Mouse (Mus musculus): ENCODE measurements at regions not wholly inside any gene's neighbourhood (a gene's known extent, or its start where the extent isn't known, plus 50 kb on each side); places are given as distances from the start of the nearest gene placed in this dataset.
A peak's percentile ranks its signal among the peaks of the same experiment; 100 is the strongest.

DNA sequence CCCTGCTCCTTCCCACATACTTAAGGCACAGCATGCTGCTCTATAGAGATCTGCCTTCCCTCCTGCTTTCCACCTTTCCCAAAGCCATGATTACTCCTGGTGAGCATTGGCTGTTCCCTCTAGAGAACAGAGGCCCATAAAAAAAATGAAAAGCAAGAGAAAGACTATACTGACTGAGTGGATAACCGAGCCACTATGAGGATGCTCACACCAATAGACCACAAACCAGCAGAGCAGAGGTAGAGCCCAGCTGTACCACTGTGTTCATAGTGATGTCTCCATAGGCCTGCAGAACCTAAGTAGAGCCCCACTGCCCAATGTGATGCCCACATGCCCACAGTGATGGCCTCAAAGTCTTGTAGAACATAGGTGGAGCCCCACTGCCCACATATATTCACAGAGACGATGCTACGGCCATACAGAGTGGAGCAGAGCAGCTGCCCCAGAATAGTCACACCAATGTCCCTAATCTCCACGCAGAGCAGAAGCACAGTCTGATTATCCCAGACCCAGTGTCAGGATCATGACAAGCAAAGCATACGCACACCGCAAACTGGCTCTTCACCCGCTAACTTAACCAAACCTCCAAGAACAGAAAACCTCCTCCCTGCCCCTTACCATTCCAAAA lies 174.8 kb upstream of the Nr4a3 start:
- no peak for DNase-seq (ENCODE audit: low spot score)

DNA sequence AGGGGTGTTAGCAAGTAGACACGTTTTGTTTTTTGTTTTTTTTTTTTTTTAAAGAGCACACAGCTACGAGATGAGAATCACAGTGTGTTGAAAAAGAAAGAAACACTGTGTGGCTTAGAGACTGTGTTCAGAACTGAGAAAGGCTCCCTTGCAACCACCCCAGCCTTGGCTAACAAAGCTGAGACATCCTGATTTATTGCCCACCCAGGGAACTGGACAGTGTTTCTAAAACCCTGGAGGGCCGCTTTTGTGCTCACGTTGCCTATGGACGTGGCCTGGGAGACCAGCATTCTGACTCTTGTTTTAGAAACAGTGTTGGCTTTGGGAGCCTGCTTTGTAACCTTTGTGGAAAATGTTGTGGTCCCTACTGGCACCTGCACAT lies 174.3 kb upstream of the Nr4a3 start:
- DNase-seq (ENCODE audit: low spot score) = no peak

DNA sequence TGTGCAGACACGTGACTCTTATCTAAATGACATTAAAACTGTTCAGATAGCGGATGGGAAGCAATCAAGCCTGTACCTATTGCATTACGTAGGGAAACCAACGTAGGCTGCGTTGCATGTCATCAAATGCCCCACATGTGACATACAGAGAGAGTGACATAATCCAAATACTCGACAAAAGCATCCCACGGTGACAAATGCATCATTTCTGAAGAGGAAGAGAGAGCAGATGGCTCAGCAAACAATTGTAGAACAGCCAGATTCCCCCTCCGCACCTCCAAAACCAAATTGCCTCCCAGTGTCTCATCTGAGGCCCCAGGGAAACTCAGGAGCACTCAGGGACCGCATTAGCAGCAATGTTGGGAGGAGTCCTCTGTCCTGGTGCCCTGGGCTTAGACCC lies 163.4 kb upstream of the Nr4a3 start:
- no peak for DNase-seq (ENCODE audit: low spot score)

GRCm38 (mm10) chr4:47882076-47882475 lies 162.9 kb upstream of the Nr4a3 start:
- no peak for DNase-seq (ENCODE audit: low spot score)

- DNase-seq (ENCODE audit: low spot score) = no peak
Observed at GRCm38 (mm10) chr4:47899579-47899978, 145.4 kb upstream of the Nr4a3 start.

DNA sequence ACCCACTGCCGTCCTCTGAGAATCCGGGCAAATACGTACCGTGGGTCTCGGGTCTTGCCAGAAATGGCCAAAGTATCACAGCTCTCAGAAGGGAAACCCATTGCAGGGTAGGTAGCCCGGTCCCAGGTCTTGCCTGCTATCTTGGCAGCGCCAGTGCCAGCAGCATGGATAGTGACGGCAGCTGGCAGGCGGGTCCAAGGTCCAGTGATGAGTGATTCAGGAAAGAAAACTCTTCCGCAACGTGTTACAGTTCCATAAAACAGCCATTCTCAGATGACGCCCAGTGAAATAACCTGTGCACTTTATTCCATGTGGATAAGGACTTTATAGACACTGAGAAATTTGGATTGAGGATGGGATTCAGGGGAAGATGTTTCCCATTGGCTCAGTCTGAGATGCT lies 142.2 kb upstream of the Nr4a3 start:
- DNase-seq (ENCODE audit: low spot score) = no peak

GRCm38 (mm10) chr4:47912259-47912658 lies 132.7 kb upstream of the Nr4a3 start:
- DNase-seq (ENCODE audit: low spot score) = no peak

DNA sequence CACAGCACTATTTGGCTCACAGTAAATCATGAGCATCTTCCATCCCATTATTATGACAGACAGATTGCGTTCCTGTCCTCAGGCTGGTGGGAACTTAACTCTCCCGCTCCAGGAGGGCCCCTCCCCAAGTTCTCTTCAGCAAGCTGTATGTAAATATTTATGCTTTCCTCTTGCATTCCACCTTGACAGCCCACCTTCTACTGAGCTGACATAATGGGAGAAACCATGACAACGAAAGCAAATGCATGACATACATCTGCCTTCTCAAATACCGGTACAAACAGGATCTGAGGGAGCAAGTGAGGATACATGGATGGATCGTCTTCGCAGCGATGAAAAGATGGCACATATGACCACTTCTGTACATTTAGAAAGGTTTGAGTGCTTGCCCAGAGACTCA lies 125.4 kb upstream of the Nr4a3 start:
- no peak for DNase-seq (ENCODE audit: low spot score)

DNA sequence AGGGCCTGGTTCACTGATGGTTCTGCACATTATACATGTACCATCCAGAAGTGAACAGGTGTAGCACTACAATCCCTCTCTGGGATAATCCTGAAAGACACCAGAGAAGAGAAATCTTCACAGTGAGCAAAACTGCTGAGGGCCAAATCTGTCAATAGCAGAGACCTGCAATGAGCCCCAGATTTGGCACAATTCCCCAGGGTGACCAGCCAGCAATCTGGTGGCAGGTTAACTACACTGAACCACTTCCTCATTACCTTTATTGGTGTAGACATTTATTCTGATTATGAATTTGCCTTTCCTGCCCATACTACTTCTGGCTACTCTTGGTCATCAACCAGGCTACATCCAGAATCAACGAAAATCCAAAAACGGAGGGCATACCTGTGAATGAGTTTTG lies 113.5 kb upstream of the Nr4a3 start:
- DNase-seq (ENCODE audit: low spot score) = no peak

- no peak for DNase-seq (ENCODE audit: low spot score)
Observed at GRCm38 (mm10) chr4:47933526-47933925, 111.4 kb upstream of the Nr4a3 start.

- no peak for DNase-seq (ENCODE audit: low spot score)
Observed at GRCm38 (mm10) chr4:47935547-47935946, 109.4 kb upstream of the Nr4a3 start.

GRCm38 (mm10) chr4:47936470-47937125 lies 108.4 kb upstream of the Nr4a3 start:
- DNase-seq (ENCODE audit: low spot score) = no peak

DNA sequence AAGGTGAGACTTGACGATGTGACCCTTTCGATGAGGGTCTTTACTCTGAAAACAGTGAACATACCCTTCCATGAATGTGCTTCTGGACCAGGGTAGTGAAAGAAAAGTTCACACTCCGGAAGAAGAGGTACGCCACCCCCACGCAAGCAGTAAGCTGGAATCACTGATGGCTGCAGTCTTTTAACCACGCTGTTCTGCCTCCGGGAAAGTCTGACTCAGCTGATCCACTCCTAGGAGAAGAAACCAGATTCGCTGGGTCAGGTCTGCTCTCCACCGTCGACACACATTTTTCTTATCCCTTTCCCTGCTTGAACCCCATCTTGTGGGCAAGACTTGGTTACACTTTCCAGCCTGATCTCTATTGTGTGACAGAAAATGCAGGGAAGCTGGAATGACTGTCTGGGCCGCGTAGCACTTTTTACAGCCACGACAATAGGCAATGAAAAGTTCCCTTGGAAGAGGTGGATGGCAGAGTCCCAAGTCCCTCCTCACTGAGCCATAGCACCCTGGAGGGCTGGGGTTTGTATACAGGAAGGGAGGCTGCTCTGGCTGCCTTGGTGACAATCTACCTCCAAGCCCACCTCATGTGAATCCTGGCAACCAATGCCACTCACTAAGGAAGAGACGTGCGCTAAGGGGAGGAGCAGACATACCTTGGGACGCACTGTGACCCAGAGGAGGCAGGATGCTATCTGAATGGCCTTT lies 96.9 kb upstream of the Nr4a3 start:
- no peak for DNase-seq (ENCODE audit: low spot score)

GRCm38 (mm10) chr4:47948789-47949188 lies 96.2 kb upstream of the Nr4a3 start:
- DNase-seq (ENCODE audit: low spot score) = no peak

- no peak for DNase-seq (ENCODE audit: low spot score)
Observed at GRCm38 (mm10) chr4:47954576-47955305, 90.2 kb upstream of the Nr4a3 start.

- DNase-seq (ENCODE audit: low spot score) = no peak
Observed at GRCm38 (mm10) chr4:47964630-47965029, 80.3 kb upstream of the Nr4a3 start.

- DNase-seq (ENCODE audit: low spot score) = no peak
Observed at GRCm38 (mm10) chr4:47971861-47972260, 73.1 kb upstream of the Nr4a3 start.

GRCm38 (mm10) chr4:47979579-47980313 lies 65.2 kb upstream of the Nr4a3 start:
- DNase-seq (ENCODE audit: low spot score) = peak; percentile 53

Measured in urinary bladder, postnatal 25 days (tissue).